Mouse (Mus musculus) kidney, adult 11 months (tissue): Measurements from ENCODE around the gene Phgdh.

Experiments
- DNase-seq: peaks from one replicate; pipeline ENCODE4 v3.0.0; 2022

The Phgdh gene

GRCm38 (mm10) chr3:98339706-98340109 lies at the start of gene Phgdh:
TSS of gene Phgdh (minus strand) at chr3:98339990.
- peak; percentile 67 for DNase-seq

DNA sequence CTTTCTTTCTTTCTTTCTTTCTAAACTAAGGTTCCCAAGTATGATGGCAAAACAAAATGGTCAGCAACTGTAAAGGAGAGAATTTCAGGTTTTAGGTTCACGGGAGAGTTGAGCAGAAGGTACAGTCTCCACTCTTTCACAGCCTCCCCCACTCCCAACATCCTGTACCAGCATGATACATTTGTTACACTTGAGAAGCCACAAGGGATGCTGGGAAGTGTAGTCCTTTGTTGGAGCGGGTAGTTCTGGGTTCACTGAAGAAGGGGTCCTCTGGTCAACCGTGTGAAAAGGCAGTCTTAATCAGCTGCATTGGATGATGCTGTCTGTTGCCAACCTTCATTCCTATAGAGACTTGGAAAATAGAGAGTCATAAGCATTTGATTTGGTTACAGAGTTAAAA lies 49.5 kb upstream of the Phgdh start:
- peak; percentile 2 for DNase-seq

DNA sequence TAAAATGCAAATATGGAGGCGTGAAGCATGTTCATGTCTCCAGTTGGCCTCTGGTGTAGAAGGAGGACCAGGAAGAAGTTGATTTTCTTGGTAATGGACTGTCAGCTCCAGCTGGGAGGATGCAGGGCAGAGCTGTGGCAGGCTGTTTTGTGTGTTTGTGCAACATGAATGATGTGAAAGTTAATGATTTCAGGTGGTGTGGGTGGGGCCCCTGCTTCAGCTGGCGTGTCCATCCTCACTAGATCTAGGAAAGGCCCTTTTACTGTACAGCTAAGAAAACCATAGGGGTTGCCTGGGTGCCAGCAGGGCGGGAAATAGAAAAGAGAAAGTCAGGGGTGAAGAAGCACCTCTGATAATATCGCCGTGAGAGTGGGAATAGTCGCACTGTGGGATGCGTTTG lies 48.0 kb upstream of the Phgdh start:
- peak; percentile 34 for DNase-seq

GRCm38 (mm10) chr3:98387086-98387485 lies 47.3 kb upstream of the Phgdh start:
- no peak for DNase-seq

DNA sequence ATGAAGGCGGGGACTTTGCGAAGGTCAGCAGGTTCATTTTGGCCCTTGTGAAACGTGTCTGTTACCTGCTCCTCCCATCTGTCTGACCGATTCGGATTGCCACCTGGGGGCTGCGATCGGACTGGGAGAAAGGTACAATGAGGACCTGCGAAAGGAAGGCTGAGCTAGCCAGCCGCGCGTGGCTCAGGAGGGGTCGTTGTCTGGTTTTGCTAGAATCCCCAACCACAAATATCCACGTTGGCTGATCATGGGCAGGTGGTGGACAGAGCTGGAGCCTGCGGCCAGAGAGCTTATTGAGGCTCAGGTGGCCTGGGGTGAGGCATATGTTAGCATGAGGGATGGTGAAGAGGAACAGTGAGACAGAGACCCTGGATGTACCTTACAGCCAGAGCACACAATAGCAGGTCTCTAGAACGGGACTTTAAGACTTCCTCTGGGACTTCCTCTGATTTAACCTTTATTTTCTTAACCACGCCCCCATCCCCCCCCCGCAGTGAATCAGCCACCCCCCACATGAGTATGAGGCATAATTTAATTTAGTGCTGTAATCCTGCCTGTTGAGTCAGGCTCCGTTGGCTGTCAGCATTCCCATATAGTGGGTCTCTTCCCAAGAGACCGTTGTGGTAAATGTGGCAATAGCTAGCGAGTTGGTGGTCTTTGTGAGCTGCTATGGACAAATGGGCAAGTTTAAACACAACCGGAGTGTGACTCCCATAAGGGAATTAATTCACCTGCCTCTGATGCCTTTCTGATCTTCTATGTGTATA lies 43.4 kb upstream of the Phgdh start:
- no peak for DNase-seq

GRCm38 (mm10) chr3:98382246-98382939 lies 42.6 kb upstream of the Phgdh start, which contains the start of gene Zfp697:
TSS of gene Zfp697 (plus strand) at chr3:98382461.
- peak; percentile 86 for DNase-seq

DNA sequence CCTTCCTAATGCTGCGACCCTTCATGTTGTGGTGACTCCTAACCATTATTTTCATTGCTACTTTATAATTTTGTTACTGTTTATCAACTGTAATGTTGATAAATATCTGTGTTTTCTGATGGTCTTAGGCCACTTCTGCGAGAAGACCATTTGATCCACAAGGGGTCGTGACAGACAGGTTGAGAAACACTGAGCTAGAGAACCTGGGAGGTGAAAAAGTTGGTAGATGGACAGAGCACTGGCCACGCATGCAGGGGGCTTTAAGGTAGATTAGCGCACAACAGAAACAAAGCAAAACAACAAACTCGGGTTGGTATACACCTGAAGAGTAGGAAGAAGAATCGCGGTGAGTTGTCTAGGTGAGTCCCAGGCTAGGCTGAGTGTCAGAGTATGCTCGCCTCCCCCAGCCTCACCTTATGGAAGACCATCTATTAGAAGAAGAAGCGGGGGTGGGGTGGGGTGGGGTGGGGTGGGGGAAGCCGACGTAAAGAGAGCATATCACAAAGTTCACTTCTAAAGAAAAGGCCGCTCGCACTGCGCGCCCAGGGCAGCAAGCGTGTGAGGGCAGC lies 42.0 kb upstream of the Phgdh start:
- no peak for DNase-seq

DNA sequence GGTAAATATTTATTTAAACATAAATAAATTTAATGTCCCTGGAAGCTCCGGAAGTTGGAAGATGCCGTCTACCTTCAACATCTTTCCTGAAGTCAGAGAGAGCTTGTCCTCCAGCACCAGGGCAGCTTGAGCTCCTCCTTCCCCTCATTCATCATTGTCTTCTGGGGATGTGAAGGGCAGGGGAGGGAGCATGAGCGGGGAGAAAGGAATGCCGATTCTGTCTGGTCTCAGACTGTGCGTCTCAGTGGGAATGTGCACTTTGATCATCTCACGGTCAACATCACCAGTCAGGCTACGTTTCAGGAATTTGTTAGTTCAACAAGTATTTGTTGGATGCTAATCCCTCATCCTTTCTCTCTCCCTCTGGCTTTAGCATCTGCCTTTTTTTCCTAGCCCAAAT lies 39.4 kb upstream of the Phgdh start:
- DNase-seq: peak; percentile 88

DNA sequence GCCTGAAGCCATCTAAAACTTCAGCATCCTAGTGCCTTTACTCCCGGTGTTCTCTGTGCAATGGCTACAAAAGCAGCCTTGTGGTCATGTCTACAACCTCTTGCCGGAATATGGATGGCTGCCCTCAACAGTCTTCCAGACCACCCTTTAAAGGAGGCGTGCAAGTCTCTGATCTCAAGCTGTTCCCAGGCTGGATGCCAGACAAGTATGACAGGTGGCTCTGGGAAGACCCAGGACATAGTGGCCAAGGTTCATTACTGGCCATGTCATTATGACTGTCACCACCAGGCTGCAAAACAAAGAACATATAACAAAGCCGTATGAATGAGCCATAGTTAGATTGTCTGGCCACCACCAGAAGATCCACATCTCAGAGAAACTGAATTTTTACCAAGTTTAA lies 38.5 kb upstream of the Phgdh start:
- no peak for DNase-seq

GRCm38 (mm10) chr3:98374980-98375379 lies 35.2 kb upstream of the Phgdh start:
- DNase-seq: no peak

DNA sequence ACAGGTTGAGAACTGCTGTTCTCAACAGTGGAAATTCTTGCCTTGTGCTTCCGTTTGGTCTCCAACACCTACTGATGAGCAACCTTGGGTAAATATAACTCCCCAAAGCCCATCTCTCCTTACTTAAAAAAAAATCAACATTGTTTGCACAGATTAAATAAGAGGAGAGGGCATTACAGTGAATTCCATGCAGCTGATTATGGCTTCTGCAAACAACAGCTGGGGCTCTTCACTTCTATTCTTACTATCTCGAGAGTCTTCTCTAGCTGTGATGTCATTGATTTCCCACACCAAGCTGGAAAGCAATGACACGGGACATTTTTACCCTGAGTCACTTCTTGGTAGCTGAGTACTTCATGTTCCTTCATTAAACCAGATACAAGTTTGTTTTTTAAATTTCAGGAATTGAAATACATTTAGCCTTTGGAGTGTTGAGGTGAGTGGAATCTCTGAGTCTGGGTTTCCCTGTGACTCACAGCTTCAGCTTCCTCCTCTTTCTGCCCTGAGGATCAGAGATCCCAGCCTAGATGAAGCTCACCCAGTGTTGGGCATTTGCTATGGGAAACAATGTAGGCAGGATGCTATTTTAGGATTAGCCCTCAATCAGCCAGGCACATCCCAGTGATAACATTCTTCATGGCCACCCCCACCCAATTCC lies 34.4 kb upstream of the Phgdh start:
- no peak for DNase-seq

GRCm38 (mm10) chr3:98368776-98369175 lies 29.0 kb upstream of the Phgdh start:
- peak; percentile 63 for DNase-seq

GRCm38 (mm10) chr3:98368283-98368682 lies 28.5 kb upstream of the Phgdh start:
- DNase-seq: peak; percentile 74

GRCm38 (mm10) chr3:98366823-98367222 lies 27.0 kb upstream of the Phgdh start:
- DNase-seq: no peak

DNA sequence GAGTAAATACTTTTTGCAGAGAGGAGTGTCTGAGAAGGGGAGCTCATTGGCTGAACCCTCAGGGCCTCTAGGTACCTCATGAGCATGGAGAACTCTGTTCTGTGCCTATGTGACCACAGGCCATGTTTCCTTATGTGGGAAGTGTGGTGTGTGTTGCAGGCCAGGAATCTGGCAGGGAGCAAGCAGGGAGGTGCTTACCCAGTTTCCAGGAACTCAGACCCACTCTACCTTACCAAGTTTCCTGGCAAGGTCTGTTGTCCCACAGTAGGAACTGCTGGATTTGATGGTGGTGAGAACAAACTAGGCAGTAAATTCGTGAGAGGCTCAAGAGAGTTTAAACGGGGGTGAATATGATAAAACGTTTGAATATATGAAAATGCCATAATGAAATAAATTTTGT lies 26.3 kb upstream of the Phgdh start:
- no peak for DNase-seq

- no peak for DNase-seq
Observed at GRCm38 (mm10) chr3:98362753-98363152, 23.0 kb upstream of the Phgdh start.

DNA sequence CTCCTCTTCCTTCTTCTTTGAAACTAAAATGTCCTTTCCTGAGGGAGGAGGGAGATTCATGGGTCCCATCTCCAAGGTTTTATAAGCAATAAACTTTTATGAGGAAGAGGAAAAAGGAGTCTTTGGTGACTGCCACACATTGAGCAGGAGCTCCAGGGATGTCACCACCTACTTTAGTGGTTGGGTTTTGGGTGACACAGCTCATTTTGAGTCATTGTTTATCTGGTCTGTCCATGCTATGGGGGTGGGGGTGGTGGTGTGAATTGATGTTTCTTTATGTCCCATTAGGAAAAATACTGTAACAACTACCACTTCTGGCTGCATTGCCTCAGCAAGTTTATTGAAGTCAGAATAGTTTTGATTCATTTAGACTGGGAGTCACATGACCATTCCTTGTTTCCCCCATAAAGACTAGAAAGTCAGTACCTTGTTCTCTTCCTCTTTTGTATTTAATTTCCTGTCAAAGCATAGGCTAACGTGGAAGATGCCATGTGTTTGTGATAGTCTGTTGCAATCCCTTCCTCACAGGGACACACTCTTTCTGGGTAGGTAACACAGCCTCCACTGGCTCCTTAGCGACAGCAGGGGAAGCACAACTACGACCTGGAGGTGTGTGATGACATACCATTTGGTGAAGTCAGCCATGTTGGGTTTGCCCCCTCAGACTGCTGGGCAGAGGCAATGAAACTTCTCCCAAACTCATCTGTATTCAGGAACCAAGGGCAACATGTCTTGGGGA lies 17.0 kb upstream of the Phgdh start:
- DNase-seq: no peak

GRCm38 (mm10) chr3:98356026-98356365 lies 16.2 kb upstream of the Phgdh start:
- no peak for DNase-seq

DNA sequence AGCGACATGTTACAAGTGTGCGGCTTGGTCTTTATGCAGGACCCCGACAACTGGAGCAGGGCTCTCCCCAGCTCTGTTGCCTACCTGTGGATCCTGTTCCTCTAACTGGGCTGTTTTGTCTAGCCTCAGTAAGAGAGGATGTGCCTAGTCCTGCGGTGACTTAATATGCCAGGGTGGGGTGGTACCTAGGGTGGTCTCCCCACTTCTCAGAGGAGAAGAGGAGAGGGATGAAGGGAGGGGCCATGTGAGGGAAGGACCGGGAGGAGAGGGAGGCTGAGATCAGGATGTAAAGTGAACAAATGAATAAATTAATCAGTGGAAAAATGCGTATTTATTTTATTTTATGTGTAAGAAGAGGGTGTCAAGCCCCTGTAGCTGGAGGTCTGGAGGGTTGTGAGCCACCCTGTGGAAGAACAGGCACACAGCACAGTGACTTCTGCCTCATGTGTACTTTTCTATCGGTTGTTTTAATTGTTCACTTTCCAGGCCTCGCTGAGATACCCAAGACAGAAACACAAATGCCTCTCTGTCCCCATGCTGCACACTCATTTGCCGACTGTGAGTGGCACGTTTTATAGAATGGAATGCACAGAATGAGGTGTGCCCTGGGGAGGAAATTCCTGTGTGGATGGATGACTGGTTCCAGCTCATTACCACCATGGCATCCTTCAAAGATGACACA lies 15.7 kb upstream of the Phgdh start:
- peak; percentile 18 for DNase-seq

DNA sequence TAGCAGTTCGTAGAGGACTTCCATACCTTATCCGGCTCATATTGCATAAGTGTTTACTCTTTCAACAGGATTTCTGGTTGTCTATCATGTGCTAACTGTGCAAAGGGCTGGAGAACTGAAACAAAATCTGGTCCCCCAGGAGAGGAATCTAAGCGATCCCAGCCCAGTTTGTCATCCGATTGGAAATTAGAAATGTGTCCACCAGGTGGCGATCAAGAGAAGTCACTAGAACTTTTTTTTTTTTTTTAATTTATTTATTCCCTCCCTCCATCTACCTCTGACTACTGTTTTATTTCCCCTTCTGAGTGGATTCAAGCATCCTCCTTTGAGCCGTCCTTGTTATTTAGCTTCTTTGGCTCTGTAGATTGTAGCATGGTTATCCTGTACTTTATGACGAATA lies 14.1 kb upstream of the Phgdh start:
- DNase-seq: peak; percentile 36

- DNase-seq: no peak
Observed at GRCm38 (mm10) chr3:98348705-98349104, 8.9 kb upstream of the Phgdh start.

- no peak for DNase-seq
Observed at GRCm38 (mm10) chr3:98348106-98348505, 8.3 kb upstream of the Phgdh start.
